Mouse (Mus musculus) cerebellum, adult (tissue): ENCODE results near the gene A830018L16Rik.
"Not testable (repeated sequence)": the region's sequence is repeated elsewhere in the genome, so short reads cannot be mapped to it uniquely, and the experiment has no call there.

Experiments
- ATAC-seq: cut with Nextera tagmentation; 2 replicates; pipeline ENCODE4 v1.9.2; 2017; ENCODE audit warnings: mild to moderate bottlenecking, moderate library complexity, mixed read lengths; ENCODE audit not compliant: insufficient number of reproducible peaks, low FRiP score, low TSS enrichment

A830018L16Rik gene

GRCm38 (mm10) chr1:11413894-11414556 lies at the start of gene A830018L16Rik:
Gene A830018L16Rik (plus strand): TSS chr1:11414105.
- peak; percentile 85 for ATAC-seq

- ATAC-seq: no peak
Observed at GRCm38 (mm10) chr1:11385846-11386245, 28.1 kb upstream of the A830018L16Rik start.

- ATAC-seq: no peak
Observed at GRCm38 (mm10) chr1:11395408-11395807, 18.5 kb upstream of the A830018L16Rik start.

GRCm38 (mm10) chr1:11395996-11396736 lies 17.7 kb upstream of the A830018L16Rik start:
- no peak for ATAC-seq

- no peak for ATAC-seq
Observed at GRCm38 (mm10) chr1:11401159-11401558, 12.7 kb upstream of the A830018L16Rik start.

- no peak for ATAC-seq
Observed at GRCm38 (mm10) chr1:11405527-11405926, 8.4 kb upstream of the A830018L16Rik start.

GRCm38 (mm10) chr1:11406026-11406425 lies 7.9 kb upstream of the A830018L16Rik start:
- no peak for ATAC-seq

- 0 out of 2 replicates have a peak, but pooled peaks have one; percentile 21 for ATAC-seq
Observed at GRCm38 (mm10) chr1:11414560-11414959, 655 bp downstream of the A830018L16Rik start.

GRCm38 (mm10) chr1:11427310-11427709 lies 13.4 kb downstream of the A830018L16Rik start:
- no peak for ATAC-seq

- no peak; the same call in 1 of the 2 replicates for ATAC-seq
Observed at GRCm38 (mm10) chr1:11458353-11458752, 44.4 kb downstream of the A830018L16Rik start.

GRCm38 (mm10) chr1:11466325-11466724 lies 52.4 kb downstream of the A830018L16Rik start:
- no peak for ATAC-seq

GRCm38 (mm10) chr1:11467065-11467643 lies 53.2 kb downstream of the A830018L16Rik start:
- ATAC-seq: no peak

- ATAC-seq: no peak
Observed at GRCm38 (mm10) chr1:11492936-11493335, 79.0 kb downstream of the A830018L16Rik start.

GRCm38 (mm10) chr1:11501556-11501955 lies 87.7 kb downstream of the A830018L16Rik start:
- ATAC-seq: no peak

GRCm38 (mm10) chr1:11549810-11550209 lies 135.9 kb downstream of the A830018L16Rik start:
- ATAC-seq: not testable (repeated sequence)

- no peak for ATAC-seq
Observed at GRCm38 (mm10) chr1:11565309-11565708, 151.4 kb downstream of the A830018L16Rik start.

- ATAC-seq: no peak
Observed at GRCm38 (mm10) chr1:11566730-11567129, 152.8 kb downstream of the A830018L16Rik start.

GRCm38 (mm10) chr1:11567300-11567885 lies 153.5 kb downstream of the A830018L16Rik start:
- no peak for ATAC-seq

GRCm38 (mm10) chr1:11570274-11570673 lies 156.4 kb downstream of the A830018L16Rik start:
- no peak for ATAC-seq

GRCm38 (mm10) chr1:11573462-11573861 lies 159.6 kb downstream of the A830018L16Rik start:
- no peak for ATAC-seq

- ATAC-seq: no peak
Observed at GRCm38 (mm10) chr1:11580026-11580425, 166.1 kb downstream of the A830018L16Rik start.
